Mouse (Mus musculus): ENCODE results near the gene Pdcl3. TPM values are rescaled to one million over a fixed set of nuclear protein-coding genes. Genes with fewer than 3 reads are reported as not detected.
"Not testable (repeated sequence)": the region's sequence is repeated elsewhere in the genome, so short reads cannot be mapped to it uniquely, and the experiment has no call there.

Gene Pdcl3
- polyA plus RNA-seq, 1 experiment from 2014 or later: 170 TPM

GRCm38 (mm10) chr1:39030108-39030507 lies 44.7 kb downstream of the Pdcl3 start:
- Histone ChIP-seq H3K36me3 (no peaks in the 10 kb centered on the region), H3K4me3 (peak overlapping the region; percentile 49), H3K27ac (no peak overlapping the region), H3K27me3 (ENCODE audit: insufficient read depth, poor library complexity, severe bottlenecking) (peaks cover 16% of the 10 kb centered on the region), H3K4me1 (peaks cover 10% of the 10 kb centered on the region; the same call in 1 of the 2 replicates), H3K9me3 (no peaks in the 10 kb centered on the region)
- WGBS: 12% methylated on average over 7 of the region's 7 CpGs
- no peak for DNase-seq (ENCODE audit: low spot score)

- Histone ChIP-seq H3K27me3 (ENCODE audit: insufficient read depth, poor library complexity, severe bottlenecking) (no peaks in the 10 kb centered on the region), H3K4me3 (no peak overlapping the region), H3K4me1 (no peaks in the 10 kb centered on the region), H3K27ac (no peak overlapping the region), H3K36me3 (no peaks in the 10 kb centered on the region), H3K9me3 (no peaks in the 10 kb centered on the region)
- DNase-seq (ENCODE audit: low spot score): no peak
- 81% methylated on average over 9 of the region's 9 CpGs for WGBS
Measured at GRCm38 (mm10) chr1:39035817-39036216, 50.4 kb downstream of the Pdcl3 start.

- peaks cover 7% of the 10 kb centered on the region; the same call in 1 of the 2 replicates for H3K4me1 ChIP-seq
- no peak overlapping the region for H3K4me3 ChIP-seq
- no peaks in the 10 kb centered on the region for H3K27me3 ChIP-seq (ENCODE audit: insufficient read depth, poor library complexity, severe bottlenecking)
- no peak overlapping the region for H3K27ac ChIP-seq
- no peaks in the 10 kb centered on the region for H3K9me3 ChIP-seq
- 49% methylated on average over 2 of the region's 2 CpGs for WGBS
- H3K36me3 ChIP-seq: no peaks in the 10 kb centered on the region
- DNase-seq (ENCODE audit: low spot score): no peak
Measured at GRCm38 (mm10) chr1:39042188-39042587, 56.8 kb downstream of the Pdcl3 start.

GRCm38 (mm10) chr1:39044442-39044841 lies 59.0 kb downstream of the Pdcl3 start:
- H3K9me3 ChIP-seq; H3K4me1 ChIP-seq; H3K4me3 ChIP-seq; H3K27ac ChIP-seq; H3K27me3 ChIP-seq (ENCODE audit: insufficient read depth, poor library complexity, severe bottlenecking); H3K36me3 ChIP-seq: not testable (repeated sequence)
- WGBS: 88% methylated on average over 1 of the region's 1 CpGs
- peak; percentile 38 for DNase-seq (ENCODE audit: low spot score)

GRCm38 (mm10) chr1:39046689-39047088 lies 61.3 kb downstream of the Pdcl3 start:
- Histone ChIP-seq H3K9me3 (0 out of 2 replicates have a peak, but pooled peaks cover 2% of the 10 kb centered on the region), H3K27ac (no peak overlapping the region), H3K36me3 (no peaks in the 10 kb centered on the region), H3K27me3 (ENCODE audit: insufficient read depth, poor library complexity, severe bottlenecking) (no peaks in the 10 kb centered on the region), H3K4me1 (peaks cover 7% of the 10 kb centered on the region; the same call in 1 of the 2 replicates), H3K4me3 (no peak overlapping the region)
- DNase-seq (ENCODE audit: low spot score): no peak
- 31% methylated on average over 7 of the region's 7 CpGs for WGBS

Other genes starting within 250 kb of the Pdcl3 start
- 0.59 and 0.60 TPM in 2 replicates for gene Lonrf2, start 148.9 kb upstream of the Pdcl3 start, polyA plus RNA-seq (2016; fragmentation: Nextera tagmentation; extraction: Ambion mirVana)
- 4.5 and 6.4 TPM in 2 replicates for gene Chst10, start 87.4 kb upstream of the Pdcl3 start, polyA plus RNA-seq (2016; fragmentation: Nextera tagmentation; extraction: Ambion mirVana)
- gene Nms, start 46.5 kb upstream of the Pdcl3 start, polyA plus RNA-seq (2016; fragmentation: Nextera tagmentation; extraction: Ambion mirVana): not detected in 2 replicates
- 0.10 and 0.18 TPM in 2 replicates for gene Npas2, start 208.1 kb downstream of the Pdcl3 start, polyA plus RNA-seq (2016; fragmentation: Nextera tagmentation; extraction: Ambion mirVana)

Measured in heart, embryonic 10.5 days (tissue).